ENCODE assay signal across 25 mouse cellular contexts in the genomic region with DNA sequence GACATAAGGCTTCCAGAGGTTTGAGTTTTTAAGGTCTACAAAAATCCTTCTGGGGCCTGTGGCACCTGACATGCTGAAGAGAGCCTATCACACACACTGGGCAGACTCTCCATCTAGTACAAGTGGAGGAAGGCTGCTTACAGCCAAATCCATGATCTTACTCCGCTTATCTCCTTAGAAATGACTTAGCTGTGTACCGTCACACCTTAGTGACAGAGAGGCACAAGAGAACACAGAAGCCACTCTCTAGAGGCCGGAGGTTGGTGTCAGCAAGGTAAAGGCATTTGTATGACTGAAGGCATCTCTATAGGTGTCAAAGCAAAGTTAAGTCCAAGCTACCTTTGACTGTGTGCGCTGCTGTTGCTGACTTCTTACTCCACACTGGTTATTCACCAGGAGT. TPM values are rescaled to one million over a fixed set of nuclear protein-coding genes. Genes with fewer than 3 reads are reported as not detected.
"Had no signal": no experiment of that assay in that cellular context is flagged by ENCODE, and none has a peak within 500 bp of the region (broad histone marks: within the 10 kb centered on the region; RNA-seq: fewer than 3 reads in every experiment).

No protein-coding gene starts in this region.

- H3K27me3 ChIP-seq: neural tube, embryonic 12.5 days; neural tube, embryonic 13.5 days; neural tube, embryonic 15.5 days; stomach, embryonic 15.5 days had no signal

- H3K4me3 ChIP-seq: neural tube, embryonic 12.5 days; neural tube, embryonic 13.5 days; neural tube, embryonic 15.5 days; stomach, embryonic 15.5 days had no signal

- DNase-seq: right cerebral cortex, adult 18-20 months; right cerebral cortex, postnatal 14 days; right cerebral cortex, postnatal 25 days; right cerebral cortex, postnatal 4 days; spleen, adult 18-20 months; thymus, adult 18-20 months; thymus, adult 2 months; thymus, postnatal 14 days; thymus, postnatal 25 days; thymus, postnatal 36 days; thymus, postnatal 4 days had no signal

- H3K36me3 ChIP-seq: neural tube, embryonic 12.5 days; neural tube, embryonic 13.5 days; neural tube, embryonic 15.5 days; stomach, embryonic 15.5 days had no signal

- H3K9me3 ChIP-seq: neural tube, embryonic 12.5 days; neural tube, embryonic 15.5 days; stomach, embryonic 15.5 days had no signal

- H3K4me1 ChIP-seq: neural tube, embryonic 12.5 days; neural tube, embryonic 13.5 days; neural tube, embryonic 15.5 days; stomach, embryonic 15.5 days had no signal

- H3K27ac ChIP-seq: neural tube, embryonic 12.5 days; neural tube, embryonic 13.5 days; neural tube, embryonic 15.5 days; stomach, embryonic 15.5 days; stomach, postnatal 0 days had no signal

RNA-seq across cellular contexts. Expression of gene Ankdd1b, which starts 30.6 kb away (rescaled TPM):
- polyA plus RNA-seq: neural tube, embryonic 11.5 days; neural tube, embryonic 13.5 days; neural tube, embryonic 14.5 days; neural tube, embryonic 15.5 days; small intestine, adult 2 months; spleen, adult 2 months had no signal

RNA-seq across cellular contexts. Expression of gene Gm17622, which starts 50.1 kb away (rescaled TPM):
- polyA plus RNA-seq: neural tube, embryonic 11.5 days; neural tube, embryonic 12.5 days; neural tube, embryonic 13.5 days; neural tube, embryonic 14.5 days; neural tube, embryonic 15.5 days; small intestine, adult 2 months; spleen, adult 2 months; stomach, embryonic 14.5 days; stomach, embryonic 15.5 days; stomach, embryonic 16.5 days; stomach, postnatal 0 days; testis, adult 2 months; thymus, adult 2 months; thymus, postnatal 0 days; urinary bladder, adult 2 months had no signal
